Mouse (Mus musculus) bone marrow macrophage, adult 2 months (primary cell): ENCODE measurements around the gene Best3.

ENCODE experiments used
- CTCF ChIP-seq: IDR thresholded peaks from 2 replicates; pipeline ENCODE4 v1.5.1; 2012; ENCODE audit warnings: low read depth, mild to moderate bottlenecking, low read length, moderate library complexity
- POLR2A ChIP-seq: IDR thresholded peaks from 2 replicates; pipeline ENCODE4 v1.6.1; 2012; ENCODE audit warnings: mild to moderate bottlenecking, low read depth, low read length, borderline replicate concordance

- TF ChIP-seq CTCF (no peak), POLR2A (no peak)
Measured at GRCm38 (mm10) chr10:117049961-117050597, 64.0 kb downstream of the Best3 start.
